Mouse (Mus musculus) frontal cortex, postnatal 14 days (tissue): ENCODE data around the gene Gm3424.
A peak's percentile ranks its signal among the peaks of the same experiment; 100 is the strongest.
"Not testable (repeated sequence)": the region's sequence is repeated elsewhere in the genome, so short reads cannot be mapped to it uniquely, and the experiment has no call there.

Experiments used
- DNase-seq, 2 experiments: peaks; one replicate each; pipeline ENCODE4 v3.0.0; 2022; ENCODE audit warnings: low spot score in 2 of 2

Gm3424 gene

GRCm38 (mm10) chr14:5830229-5830628 is at the start of gene Gm3424:
TSS of gene Gm3424 (minus strand) at chr14:5830329.
- not testable (repeated sequence) for DNase-seq

- not testable (repeated sequence) for DNase-seq
These were observed 49.7 kb upstream of the Gm3424 start for GRCm38 (mm10) chr14:5879791-5880190.

- peak in 1 of 2 experiments; percentile 39 for DNase-seq
These were observed 49.0 kb upstream of the Gm3424 start for GRCm38 (mm10) chr14:5879136-5879535.

GRCm38 (mm10) chr14:5855911-5856310 is 25.8 kb upstream of the Gm3424 start:
- not testable (repeated sequence) for DNase-seq

- DNase-seq = not testable (repeated sequence)
These were observed 17.3 kb downstream of the Gm3424 start for GRCm38 (mm10) chr14:5812699-5813356.

GRCm38 (mm10) chr14:5807882-5808281 is 22.2 kb downstream of the Gm3424 start, which contains the start of gene Gm3383:
TSS of gene Gm3383 (minus strand) at chr14:5807982.
- not testable (repeated sequence) for DNase-seq
